Mouse (Mus musculus) retina, embryonic 14.5 days (tissue): Measurements from ENCODE around the gene 1700001O22Rik.
A peak's percentile ranks its signal among the peaks of the same experiment; 100 is the strongest.

Source experiments
- DNase-seq: peaks from one replicate; pipeline ENCODE4 v3.0.0-alpha.2; 2015; ENCODE audit warnings: low spot score

The 1700001O22Rik gene

GRCm38 (mm10) chr2:30803604-30804003, at the start of gene 1700001O22Rik:
Gene 1700001O22Rik (minus strand): TSS chr2:30803661.
- DNase-seq: no peak

DNA sequence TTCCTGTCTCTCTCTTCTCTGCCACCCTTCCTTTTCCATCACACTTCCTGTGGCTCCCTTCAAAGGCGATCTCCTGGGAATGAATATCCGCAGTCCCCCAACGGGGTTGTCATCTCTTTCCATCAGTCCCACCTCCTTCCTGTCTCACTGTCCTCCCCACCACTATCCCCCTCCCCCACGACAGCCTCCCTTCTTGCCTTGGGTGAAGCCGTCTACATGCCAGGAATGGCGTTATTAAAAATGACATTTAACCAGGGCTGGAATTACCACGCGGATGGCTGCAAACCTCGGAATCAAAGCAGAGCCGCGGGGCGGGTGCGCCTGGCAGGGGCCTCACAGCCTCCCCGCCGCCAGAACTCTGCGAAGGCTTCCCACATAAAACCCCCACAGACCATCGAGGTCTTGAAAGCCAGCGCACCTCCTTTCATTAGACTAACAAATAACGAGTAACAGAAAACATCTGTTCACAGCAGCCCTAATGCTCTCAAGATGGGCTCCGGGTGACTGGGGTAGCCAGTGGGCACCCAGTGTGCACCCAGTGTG, 49.4 kb upstream of the 1700001O22Rik start:
- no peak for DNase-seq

GRCm38 (mm10) chr2:30850581-30850980, 47.1 kb upstream of the 1700001O22Rik start:
- DNase-seq: no peak

DNA sequence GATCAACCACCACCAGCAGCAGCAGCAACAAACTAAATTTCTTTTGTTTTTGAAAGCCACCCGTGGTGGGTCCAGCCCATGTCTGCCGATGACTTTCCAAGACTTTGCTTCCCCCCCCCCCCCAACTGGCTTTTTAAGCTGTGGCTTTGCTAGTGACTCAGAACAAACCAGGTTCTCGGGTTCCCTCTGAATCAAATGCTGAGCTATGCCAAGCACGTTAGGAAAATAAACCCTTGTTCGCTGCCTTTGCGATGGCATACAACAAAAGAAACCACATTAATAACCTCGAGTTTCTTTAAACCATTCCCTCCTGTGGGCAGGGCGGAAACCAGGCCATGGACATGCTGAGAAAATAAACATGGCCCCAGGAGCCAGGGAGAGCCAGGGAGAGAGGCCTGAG, 44.7 kb upstream of the 1700001O22Rik start:
- no peak for DNase-seq

GRCm38 (mm10) chr2:30846723-30847122, 43.3 kb upstream of the 1700001O22Rik start:
- DNase-seq: no peak

- DNase-seq: no peak
Observed at GRCm38 (mm10) chr2:30846236-30846635, 42.8 kb upstream of the 1700001O22Rik start.

DNA sequence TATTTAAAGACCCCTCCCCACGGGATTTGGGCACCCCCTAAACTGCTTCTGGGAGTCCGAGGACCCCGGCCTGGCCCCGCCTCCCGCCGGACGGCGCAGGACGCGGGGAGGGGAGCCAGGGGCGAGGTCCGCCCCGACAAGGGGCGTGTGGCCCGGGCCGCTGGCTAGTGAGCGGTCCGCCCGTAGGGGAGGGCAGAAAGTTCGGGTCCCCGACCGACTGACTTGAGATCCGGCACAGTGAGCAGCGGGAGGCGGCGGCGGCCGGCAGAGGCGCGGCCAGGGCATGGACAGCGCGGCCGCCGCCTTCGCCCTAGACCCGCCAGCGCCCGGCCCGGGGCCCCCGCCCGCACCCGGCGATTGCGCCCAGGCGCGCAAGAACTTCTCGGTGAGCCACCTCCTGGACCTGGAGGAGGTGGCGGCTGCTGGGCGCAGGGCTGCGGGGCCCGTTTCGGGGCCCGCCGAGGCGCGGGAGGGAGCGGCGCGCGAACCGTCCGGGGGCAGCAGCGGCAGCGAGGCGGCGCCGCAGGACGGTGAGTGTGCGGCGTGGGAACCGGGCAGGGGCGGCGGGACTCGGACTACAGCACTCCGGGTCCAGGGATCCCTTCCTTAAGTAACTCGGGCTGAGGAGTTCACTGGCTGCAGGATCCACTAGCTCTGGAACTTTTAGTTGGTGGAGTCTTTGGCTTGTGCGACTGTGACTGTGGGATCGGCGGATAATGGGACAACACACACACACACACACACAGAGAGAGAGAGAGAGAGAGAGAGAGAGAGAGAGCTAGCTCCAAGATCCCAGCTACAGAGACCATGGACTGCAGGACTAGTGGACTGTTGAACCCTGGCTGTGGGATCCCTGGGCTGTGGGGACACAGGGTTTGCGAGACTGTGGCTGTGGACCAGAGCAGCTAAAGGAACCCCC, 42.0 kb upstream of the 1700001O22Rik start:
- DNase-seq: peak; percentile 44

GRCm38 (mm10) chr2:30842615-30843014, 39.2 kb upstream of the 1700001O22Rik start:
- no peak for DNase-seq

GRCm38 (mm10) chr2:30836238-30836990, 33.0 kb upstream of the 1700001O22Rik start:
- peak; percentile 63 for DNase-seq

- DNase-seq: no peak
Observed at GRCm38 (mm10) chr2:30834373-30835022, 31.0 kb upstream of the 1700001O22Rik start, which contains the start of gene Prrx2. Gene Prrx2 (plus strand): TSS chr2:30834972.

GRCm38 (mm10) chr2:30833644-30834043, 30.2 kb upstream of the 1700001O22Rik start:
- no peak for DNase-seq

GRCm38 (mm10) chr2:30830283-30830795, 26.9 kb upstream of the 1700001O22Rik start, which contains the start of gene Asb6:
Gene Asb6 (minus strand): TSS chr2:30830333.
- DNase-seq: no peak

- DNase-seq: peak; percentile 57
Observed at GRCm38 (mm10) chr2:30829315-30829714, 25.9 kb upstream of the 1700001O22Rik start.

GRCm38 (mm10) chr2:30827749-30828475, 24.5 kb upstream of the 1700001O22Rik start:
- peak; percentile 98 for DNase-seq

DNA sequence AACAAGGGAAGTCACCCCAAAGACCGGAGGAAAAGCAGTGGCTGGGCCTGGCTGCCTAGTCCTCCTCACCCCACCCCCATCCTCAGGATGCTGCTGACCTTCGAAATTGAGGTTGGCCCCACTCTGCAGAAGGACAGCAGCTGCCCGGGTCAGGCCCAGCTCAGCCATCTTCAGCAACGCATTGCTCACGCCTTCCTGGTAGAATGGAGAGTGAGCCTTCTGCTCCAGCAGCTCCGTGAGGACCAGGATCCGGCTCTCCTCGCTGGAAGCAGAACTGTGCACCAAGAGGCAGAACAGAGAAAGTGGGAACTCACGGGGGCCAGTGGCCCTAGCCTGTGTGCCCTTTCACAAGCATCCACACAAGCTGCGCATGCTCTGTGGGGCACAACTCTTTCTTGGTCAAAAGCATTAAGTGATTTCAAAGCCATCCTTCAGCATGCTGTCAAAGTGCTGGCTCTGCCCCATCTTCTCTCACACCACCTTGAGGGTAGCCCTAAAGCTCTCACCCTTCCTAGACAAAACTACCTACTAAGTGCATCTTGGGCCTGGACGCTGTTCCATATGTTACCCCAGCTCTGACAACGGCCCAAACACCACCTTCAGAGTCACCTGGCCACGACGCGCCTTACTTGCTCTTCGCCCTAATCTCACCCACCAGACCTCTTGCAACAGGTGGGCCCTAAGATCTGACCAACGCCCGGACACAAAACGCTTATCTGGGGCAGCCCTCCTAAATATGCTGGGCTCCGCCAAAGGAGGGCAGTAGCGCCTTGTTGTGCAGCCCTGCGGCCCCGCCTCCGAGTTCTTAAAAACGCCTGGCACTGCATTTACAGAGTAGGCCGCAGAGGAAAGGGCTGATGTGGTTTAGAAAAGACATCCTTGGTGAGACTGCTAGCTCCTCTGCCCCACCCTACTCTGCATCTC, 23.6 kb upstream of the 1700001O22Rik start:
- DNase-seq: peak; percentile 52

DNA sequence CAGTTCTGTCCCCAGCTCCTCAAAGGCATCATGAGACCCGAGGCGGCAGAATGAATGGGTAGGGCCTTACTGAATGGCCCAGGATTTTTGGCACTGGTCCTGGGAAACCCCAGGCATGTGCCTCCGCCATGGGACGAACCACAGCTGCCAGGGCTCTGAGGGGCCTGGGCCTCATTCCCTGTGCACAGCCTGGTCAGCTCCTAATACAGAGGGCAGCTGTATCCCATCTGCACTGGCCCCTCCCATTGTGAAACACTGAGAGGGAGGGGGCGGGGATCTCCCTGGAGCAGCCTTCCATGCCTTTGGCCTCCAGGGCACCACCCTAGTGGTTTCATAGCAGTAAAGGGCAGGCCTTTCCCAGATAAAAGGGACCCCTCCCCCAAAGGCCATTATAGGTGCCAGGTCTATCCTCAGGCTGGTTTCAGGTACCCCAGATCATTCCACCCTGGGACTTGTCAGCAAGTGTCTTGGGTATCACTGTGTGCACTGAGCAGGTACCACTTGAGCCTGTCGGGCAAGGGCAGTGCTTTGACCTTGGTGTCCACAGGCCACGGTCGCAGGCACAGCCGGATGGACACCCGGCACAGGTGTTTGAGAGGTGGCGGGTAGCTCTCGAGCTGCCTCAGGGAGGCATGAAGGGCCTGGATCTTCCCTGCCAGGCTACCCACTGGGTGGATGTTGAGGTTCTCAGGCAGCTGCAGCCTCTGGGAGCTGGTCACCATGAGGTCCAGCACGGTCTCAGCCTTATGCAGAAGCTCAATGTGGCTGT, 20.1 kb upstream of the 1700001O22Rik start:
- DNase-seq: no peak

DNA sequence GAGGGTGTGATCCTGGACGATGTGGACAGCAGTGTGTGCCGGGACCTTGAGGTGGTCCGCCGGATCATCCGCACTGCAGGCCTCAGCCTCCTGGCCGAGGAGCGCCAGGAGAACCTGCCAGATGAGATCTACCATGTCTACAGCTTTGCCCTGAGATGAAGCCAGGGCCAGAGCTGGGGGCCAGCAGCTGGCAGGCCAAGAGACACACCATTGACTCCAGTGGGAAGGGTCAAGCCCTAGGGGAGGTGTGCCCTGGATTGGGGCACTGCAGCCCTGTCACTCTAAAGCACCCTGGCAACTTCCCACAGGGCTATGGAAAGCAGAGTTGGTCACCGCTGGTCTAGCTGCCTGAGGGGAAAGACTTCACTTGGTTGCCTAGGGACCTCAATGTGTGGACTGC, 19.0 kb upstream of the 1700001O22Rik start:
- no peak for DNase-seq

DNA sequence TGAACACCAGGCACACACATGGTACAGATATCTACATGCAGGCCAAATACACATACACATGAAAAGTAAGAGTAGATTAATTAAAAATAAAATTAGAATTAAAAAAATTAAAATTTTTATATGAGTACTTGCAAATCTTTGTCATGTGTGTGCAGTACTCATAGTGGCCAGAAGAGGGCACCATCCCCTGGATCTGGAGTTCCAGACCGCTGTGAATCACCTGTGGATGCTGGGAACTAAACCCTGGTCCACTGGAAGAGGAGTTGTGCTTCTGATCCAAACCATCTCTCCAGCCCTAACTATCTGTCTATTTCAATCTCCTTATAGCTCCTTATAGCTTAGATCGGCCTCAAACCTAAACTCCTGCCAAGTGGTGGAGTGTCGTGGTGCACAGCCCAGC, 17.6 kb upstream of the 1700001O22Rik start:
- DNase-seq: no peak

GRCm38 (mm10) chr2:30819873-30820272, 16.4 kb upstream of the 1700001O22Rik start:
- DNase-seq: no peak
